Mouse (Mus musculus) hindbrain, embryonic 14.5 days (tissue): ENCODE measurements around the gene Gsdme. TPM values are rescaled to one million over a fixed set of nuclear protein-coding genes. Genes with fewer than 3 reads are reported as not detected.

Source experiments
- ATAC-seq: fragments of 200-750 bp; cut with Nextera tagmentation; 2 replicates; pipeline ENCODE4 v1.8.0; 2017; ENCODE audit warnings: moderate number of reproducible peaks, mild to moderate bottlenecking, moderate TSS enrichment, moderate library complexity; ENCODE audit not compliant: low FRiP score
- DNase-seq: peaks from one replicate; pipeline ENCODE4 v3.0.0-alpha.2; 2015; ENCODE audit warnings: low spot score
- H3K27ac ChIP-seq: fragments of 300-500 bp; sonication (generic); 2 replicates; pipeline ENCODE4 v1.5.1; 2014; ENCODE audit warnings: mild to moderate bottlenecking, moderate library complexity
- H3K27me3 ChIP-seq: fragments of 300-500 bp; sonication (generic); 2 replicates; pipeline ENCODE4 v1.6.1; 2014; ENCODE audit warnings: mild to moderate bottlenecking, low read length, mixed read lengths; ENCODE audit not compliant: control insufficient read depth, insufficient read depth
- H3K36me3 ChIP-seq: fragments of 300-500 bp; sonication (generic); replicated peaks from 2 replicates; pipeline ENCODE4 v1.6.1; 2014; ENCODE audit not compliant: control insufficient read depth, insufficient read depth
- H3K4me1 ChIP-seq: fragments of 300-500 bp; sonication (generic); replicated peaks from 2 replicates; pipeline ENCODE4 v1.6.1; 2014; ENCODE audit warnings: antibody characterized with exemption, low read length, mixed read lengths; ENCODE audit not compliant: control insufficient read depth, insufficient read depth
- H3K4me2 ChIP-seq: fragments of 300-500 bp; sonication (generic); replicated peaks from 2 replicates; pipeline ENCODE4 v1.6.1; 2014; ENCODE audit warnings: mild to moderate bottlenecking, moderate library complexity
- H3K4me3 ChIP-seq: fragments of 300-500 bp; sonication (generic); replicated peaks from 2 replicates; pipeline ENCODE4 v1.5.1; 2014; ENCODE audit warnings: mild to moderate bottlenecking, low read length
- H3K9ac ChIP-seq: fragments of 300-500 bp; sonication (generic); 2 replicates; pipeline ENCODE4 v1.6.1; 2014
- H3K9me3 ChIP-seq: fragments of 300-500 bp; sonication (generic); 2 replicates; pipeline ENCODE4 v1.6.1; 2016; ENCODE audit warnings: low read length; ENCODE audit not compliant: control insufficient read depth
- WGBS: fragments of 180-500 bp; shearing (Covaris S2); extraction: QIAGEN DNeasy Blood & Tissue Kit; methylation state at CpG from one replicate; pipeline ENCODE4 v1.1.7; 2014; 5-methylcytosine and 5-hydroxymethylcytosine counted together
- polyA plus RNA-seq: library from polyadenylated mRNA; unstranded; fragments of >200 nt; fragmentation: Nextera tagmentation; extraction: Ambion mirVana; gene quantifications from 2 replicates; pipeline ENCODE4 v1.2.1, GENCODE M21; 2014

Gsdme gene
- 78.3 and 83.8 TPM in 2 replicates for polyA plus RNA-seq

- Histone ChIP-seq H3K9me3 (no peaks in the 10 kb centered on the region), H3K4me1 (peaks cover 24% of the 10 kb centered on the region), H3K4me2 (no peak within 1 kb of the TSS), H3K27me3 (no peaks in the 10 kb centered on the region), H3K36me3 (no peaks in the 10 kb centered on the region), H3K27ac (no peak within 1 kb of the TSS), H3K9ac (no peak within 1 kb of the TSS), H3K4me3 (no peak within 1 kb of the TSS)
- ATAC-seq = no peak
- no peak for DNase-seq
- WGBS = 79% methylated on average over 6 of the region's 6 CpGs
Observed at GRCm38 (mm10) chr6:50263670-50264069, at the start of gene Gsdme. Gsdme (minus strand) TSS chr6:50263862.

DNA sequence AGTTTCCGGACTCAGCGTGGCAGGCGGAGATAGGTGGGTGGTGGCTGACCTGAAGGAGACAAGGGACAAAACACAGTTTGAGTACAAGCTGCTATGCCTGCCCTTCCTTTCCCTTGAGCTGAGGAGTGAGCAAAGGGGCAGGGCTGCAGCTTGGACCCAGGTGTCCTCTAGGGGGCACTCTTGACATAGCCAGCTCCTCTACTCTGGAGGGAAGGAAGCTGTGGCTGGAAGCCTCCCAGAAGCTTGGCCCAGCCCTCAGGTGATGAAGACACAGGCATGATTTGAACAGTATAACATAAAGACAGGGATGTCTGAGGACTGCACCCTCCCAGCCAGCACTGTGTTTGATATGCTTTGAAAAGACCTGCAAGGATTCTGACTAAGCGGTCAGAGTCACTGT, 49.0 kb upstream of the Gsdme start:
- DNase-seq = peak; percentile 82
- WGBS = 55% methylated on average over 4 of the region's 4 CpGs
- peak; percentile 77 for ATAC-seq

GRCm38 (mm10) chr6:50309019-50309418, 45.4 kb upstream of the Gsdme start:
- ATAC-seq = no peak
- H3K9ac ChIP-seq = no peak overlapping the region
- WGBS = 38% methylated on average over 6 of the region's 6 CpGs
- H3K4me3 ChIP-seq = no peak overlapping the region
- no peaks in the 10 kb centered on the region for H3K27me3 ChIP-seq
- no peak overlapping the region for H3K4me2 ChIP-seq
- H3K27ac ChIP-seq = no peak overlapping the region
- H3K9me3 ChIP-seq = no peaks in the 10 kb centered on the region
- H3K4me1 ChIP-seq = no peaks in the 10 kb centered on the region
- H3K36me3 ChIP-seq = no peaks in the 10 kb centered on the region
- DNase-seq = peak; percentile 78

More for the DNA sequence above, 49.0 kb upstream of the Gsdme start:
- no peaks in the 10 kb centered on the region; the same call in 1 of the 2 replicates for H3K4me1 ChIP-seq
- no peak overlapping the region for H3K27ac ChIP-seq
- no peaks in the 10 kb centered on the region for H3K9me3 ChIP-seq
- H3K4me2 ChIP-seq = no peak overlapping the region
- no peaks in the 10 kb centered on the region for H3K27me3 ChIP-seq
- no peaks in the 10 kb centered on the region for H3K36me3 ChIP-seq
- H3K9ac ChIP-seq = no peak overlapping the region
- no peak overlapping the region for H3K4me3 ChIP-seq

DNA sequence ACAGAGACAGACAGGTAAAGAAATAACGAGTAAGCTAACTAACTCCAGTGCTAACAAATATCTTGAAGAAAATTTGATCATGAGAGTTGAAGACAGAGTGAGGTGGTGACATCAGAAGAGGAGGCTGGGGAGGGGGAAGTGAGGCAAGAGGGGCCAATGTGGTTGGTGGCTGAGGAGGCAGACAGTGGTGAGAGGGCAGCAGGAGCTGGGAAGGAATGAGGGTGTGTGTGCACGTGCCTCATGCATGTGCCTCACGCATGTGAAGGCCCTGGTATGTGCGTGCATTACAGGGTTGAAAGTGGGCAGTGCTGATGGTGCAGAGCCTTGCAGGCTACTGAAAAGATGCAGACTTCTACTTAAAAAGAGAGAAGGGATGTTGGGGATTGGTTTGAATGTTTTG, 43.0 kb upstream of the Gsdme start:
- no peak overlapping the region for H3K27ac ChIP-seq
- H3K27me3 ChIP-seq = no peaks in the 10 kb centered on the region
- H3K4me1 ChIP-seq = no peaks in the 10 kb centered on the region
- no peaks in the 10 kb centered on the region for H3K9me3 ChIP-seq
- H3K36me3 ChIP-seq = no peaks in the 10 kb centered on the region
- DNase-seq (no peak), ATAC-seq (no peak)
- WGBS = 91% methylated on average over 4 of the region's 4 CpGs
- no peak overlapping the region for H3K4me2 ChIP-seq
- H3K9ac ChIP-seq = no peak overlapping the region
- no peak overlapping the region for H3K4me3 ChIP-seq

GRCm38 (mm10) chr6:50304949-50305491, 41.4 kb upstream of the Gsdme start:
- WGBS = 63% methylated on average over 4 of the region's 4 CpGs
- Histone ChIP-seq H3K4me1 (peaks cover 4% of the 10 kb centered on the region; the same call in 1 of the 2 replicates), H3K4me2 (no peak overlapping the region), H3K27ac (no peak overlapping the region), H3K27me3 (no peaks in the 10 kb centered on the region), H3K36me3 (no peaks in the 10 kb centered on the region), H3K9ac (no peak overlapping the region), H3K9me3 (no peaks in the 10 kb centered on the region), H3K4me3 (no peak overlapping the region)
- DNase-seq (peak; percentile 90), ATAC-seq (no peak)

- no peaks in the 10 kb centered on the region for H3K27me3 ChIP-seq
- DNase-seq = no peak
- 69% methylated on average over 7 of the region's 7 CpGs for WGBS
- H3K4me2 ChIP-seq = no peak overlapping the region
- H3K9ac ChIP-seq = no peak overlapping the region
- peaks cover 4% of the 10 kb centered on the region; the same call in 1 of the 2 replicates for H3K4me1 ChIP-seq
- no peak overlapping the region for H3K4me3 ChIP-seq
- ATAC-seq = no peak
- H3K27ac ChIP-seq = no peak overlapping the region
- H3K9me3 ChIP-seq = no peaks in the 10 kb centered on the region
- H3K36me3 ChIP-seq = no peaks in the 10 kb centered on the region
Observed at GRCm38 (mm10) chr6:50301121-50301520, 37.5 kb upstream of the Gsdme start.

DNA sequence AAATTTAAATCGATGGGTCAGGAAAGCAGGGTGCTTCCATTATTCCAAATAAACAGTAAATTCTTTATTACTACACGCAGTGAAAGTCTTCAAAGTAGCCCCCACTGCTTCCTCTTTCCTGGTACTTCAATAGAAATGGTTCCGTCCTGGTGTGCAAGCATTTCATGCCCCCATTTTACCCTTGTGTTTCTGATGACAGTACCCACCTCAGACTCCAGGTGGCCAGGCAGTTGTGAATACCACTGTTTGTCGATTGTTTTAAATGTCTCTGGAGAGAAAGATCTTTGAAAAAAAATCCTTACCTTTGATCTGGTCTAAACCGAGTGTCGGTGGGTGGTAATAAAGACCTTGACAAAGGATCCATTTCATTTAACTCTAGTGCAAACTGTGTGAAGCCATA, 37.0 kb upstream of the Gsdme start:
- Histone ChIP-seq H3K27me3 (no peaks in the 10 kb centered on the region), H3K4me3 (no peak overlapping the region), H3K9ac (no peak overlapping the region), H3K4me2 (no peak overlapping the region), H3K9me3 (no peaks in the 10 kb centered on the region), H3K4me1 (peaks cover 4% of the 10 kb centered on the region; the same call in 1 of the 2 replicates), H3K36me3 (no peaks in the 10 kb centered on the region), H3K27ac (no peak overlapping the region)
- WGBS = 56% methylated on average over 6 of the region's 6 CpGs
- ATAC-seq (no peak), DNase-seq (no peak)

- H3K4me2 ChIP-seq = no peak overlapping the region
- H3K27ac ChIP-seq = no peak overlapping the region
- H3K4me3 ChIP-seq = no peak overlapping the region
- H3K4me1 ChIP-seq = peaks cover 4% of the 10 kb centered on the region; the same call in 1 of the 2 replicates
- WGBS = 94% methylated on average over 7 of the region's 7 CpGs
- no peaks in the 10 kb centered on the region for H3K36me3 ChIP-seq
- DNase-seq (no peak), ATAC-seq (no peak)
- no peak overlapping the region for H3K9ac ChIP-seq
- no peaks in the 10 kb centered on the region for H3K9me3 ChIP-seq
- no peaks in the 10 kb centered on the region for H3K27me3 ChIP-seq
Observed at GRCm38 (mm10) chr6:50299071-50299470, 35.4 kb upstream of the Gsdme start.

DNA sequence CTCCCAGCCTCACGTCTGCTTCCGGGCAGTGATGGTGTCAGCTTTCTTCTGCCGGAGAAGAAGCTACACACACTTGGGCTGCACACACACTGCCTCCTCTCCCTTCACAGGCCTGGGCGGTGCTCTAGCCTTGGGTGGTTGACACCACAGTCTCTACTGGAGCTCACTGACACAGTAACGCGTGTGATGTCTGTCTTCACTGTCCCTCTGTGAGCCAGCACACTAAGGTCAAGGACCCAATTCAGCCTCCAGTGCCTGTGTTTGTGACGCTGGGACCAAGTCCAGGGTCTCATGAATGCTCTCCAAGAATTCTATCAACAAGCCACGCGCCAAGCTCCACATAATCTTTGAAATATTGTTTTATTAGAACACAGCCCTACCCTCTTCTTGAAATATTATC, 34.0 kb upstream of the Gsdme start:
- Histone ChIP-seq H3K4me3 (no peak overlapping the region), H3K4me2 (no peak overlapping the region), H3K27ac (no peak overlapping the region), H3K9ac (no peak overlapping the region), H3K9me3 (no peaks in the 10 kb centered on the region), H3K4me1 (peaks cover 8% of the 10 kb centered on the region; the same call in 1 of the 2 replicates), H3K36me3 (no peaks in the 10 kb centered on the region), H3K27me3 (no peaks in the 10 kb centered on the region)
- no peak for DNase-seq
- ATAC-seq = no peak
- 94% methylated on average over 9 of the region's 9 CpGs for WGBS

DNA sequence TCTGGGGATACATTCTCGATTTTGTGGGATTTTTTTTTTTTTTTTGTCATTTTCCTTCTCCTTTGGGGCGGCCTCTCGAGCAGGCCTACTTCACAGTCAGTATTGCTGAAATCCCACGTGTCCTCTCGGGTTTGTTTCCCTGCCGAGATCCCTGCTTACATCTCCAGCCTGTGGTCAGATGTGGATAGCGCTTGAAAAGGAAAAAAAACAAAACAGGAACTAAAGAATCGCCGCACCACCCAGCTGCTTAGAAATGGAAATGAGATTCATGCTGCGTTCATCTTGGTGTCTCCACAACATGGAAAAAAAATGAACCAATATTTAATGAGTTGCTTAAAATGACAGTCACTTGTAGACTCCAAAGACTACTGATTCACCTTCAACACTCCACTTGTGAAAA, 31.5 kb upstream of the Gsdme start:
- H3K4me2 ChIP-seq = no peak overlapping the region
- DNase-seq (no peak), ATAC-seq (no peak)
- no peaks in the 10 kb centered on the region for H3K36me3 ChIP-seq
- no peak overlapping the region for H3K4me3 ChIP-seq
- 61% methylated on average over 10 of the region's 10 CpGs for WGBS
- no peak overlapping the region for H3K9ac ChIP-seq
- H3K9me3 ChIP-seq = no peaks in the 10 kb centered on the region
- no peaks in the 10 kb centered on the region for H3K27me3 ChIP-seq
- no peak overlapping the region for H3K27ac ChIP-seq
- H3K4me1 ChIP-seq = 0 out of 2 replicates have a peak, but pooled peaks cover 4% of the 10 kb centered on the region
